Mouse (Mus musculus) forebrain, embryonic 12.5 days (tissue): ENCODE measurements at regions not wholly inside any gene's neighbourhood (a gene's known extent, or its start where the extent isn't known, plus 50 kb on each side); places are given as distances from the start of the nearest gene placed in this dataset.

ENCODE experiments used
- ATAC-seq: fragments of 200-750 bp; cut with Nextera tagmentation; 2 replicates; pipeline ENCODE4 v1.8.0; 2017; ENCODE audit warnings: moderate TSS enrichment; ENCODE audit not compliant: low FRiP score
- H3K27ac ChIP-seq: fragments of 300-500 bp; sonication (generic); 2 replicates; pipeline ENCODE4 v1.5.1; 2016; ENCODE audit warnings: mild to moderate bottlenecking
- H3K27me3 ChIP-seq: fragments of 300-500 bp; sonication (generic); 2 replicates; pipeline ENCODE4 v1.6.1; 2016; ENCODE audit warnings: mild to moderate bottlenecking
- H3K36me3 ChIP-seq: fragments of 300-500 bp; sonication (generic); replicated peaks from 2 replicates; pipeline ENCODE4 v1.6.1; 2016; ENCODE audit warnings: mild to moderate bottlenecking
- H3K4me1 ChIP-seq: fragments of 300-500 bp; sonication (generic); 2 replicates; pipeline ENCODE4 v1.6.1; 2016
- H3K4me2 ChIP-seq: fragments of 300-500 bp; sonication (generic); 2 replicates; pipeline ENCODE4 v1.6.1; 2016; ENCODE audit warnings: mild to moderate bottlenecking, moderate library complexity
- H3K4me3 ChIP-seq: fragments of 300-500 bp; sonication (generic); replicated peaks from 2 replicates; pipeline ENCODE4 v1.5.1; 2016; ENCODE audit warnings: mild to moderate bottlenecking
- H3K9ac ChIP-seq: fragments of 300-500 bp; sonication (generic); 2 replicates; pipeline ENCODE4 v1.6.1; 2016; ENCODE audit warnings: mild to moderate bottlenecking
- H3K9me3 ChIP-seq: fragments of 300-500 bp; sonication (generic); 2 replicates; pipeline ENCODE4 v1.6.1; 2016
- WGBS: fragments of 180-500 bp; shearing (Covaris S2); methylation state at CpG from one replicate; pipeline ENCODE4 v1.1.7; 2016; 5-methylcytosine and 5-hydroxymethylcytosine counted together

DNA sequence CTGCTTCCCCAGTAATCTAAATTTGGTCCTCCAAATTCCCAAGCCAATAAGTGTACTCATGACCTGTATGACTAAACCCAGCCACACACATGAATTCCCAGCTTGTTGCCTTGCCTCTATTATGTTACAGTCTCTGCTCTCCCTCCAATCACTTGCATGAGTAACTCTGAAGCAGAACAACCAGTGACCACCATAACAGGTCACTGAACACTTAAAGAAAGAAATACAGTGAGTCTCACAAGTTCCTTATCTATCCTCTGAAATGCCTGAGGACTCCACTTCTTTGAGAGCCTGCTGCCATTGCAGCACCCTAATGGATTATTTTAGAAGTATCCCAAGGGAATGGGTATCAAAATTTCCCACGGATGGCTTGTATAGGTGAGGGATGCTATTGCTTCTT lies 909.7 kb downstream of the Sorcs3 start:
- H3K36me3 ChIP-seq: no peaks in the 10 kb centered on the region
- H3K27ac ChIP-seq: no peak overlapping the region
- peak; percentile 46; the same call in 1 of the 2 replicates for ATAC-seq
- H3K27me3 ChIP-seq: no peaks in the 10 kb centered on the region
- no peaks in the 10 kb centered on the region for H3K9me3 ChIP-seq
- no peak overlapping the region for H3K4me3 ChIP-seq
- no peaks in the 10 kb centered on the region; the same call in 1 of the 2 replicates for H3K4me1 ChIP-seq
- H3K9ac ChIP-seq: no peak overlapping the region
- 20% methylated on average over 1 of the region's 1 CpGs for WGBS
- H3K4me2 ChIP-seq: no peak overlapping the region

DNA sequence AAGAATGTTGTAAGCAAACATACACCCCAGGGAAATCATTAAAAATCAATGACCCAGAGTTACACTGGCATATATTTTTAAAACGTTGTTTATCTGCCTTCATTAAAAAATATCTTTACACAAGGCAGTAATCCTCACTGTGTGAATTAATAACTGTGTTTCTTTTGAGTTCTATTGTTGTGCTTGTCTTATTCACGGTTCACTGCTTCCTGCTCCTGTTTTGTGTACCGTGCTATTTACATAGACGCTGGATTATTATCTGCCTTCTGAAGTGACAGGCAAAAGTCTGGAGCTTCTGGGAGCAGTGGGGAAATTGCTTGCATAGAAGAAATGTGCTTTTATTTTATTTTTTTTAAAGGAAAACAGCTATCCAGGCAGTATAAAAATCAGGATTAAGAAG lies 925.8 kb downstream of the Sorcs3 start:
- Histone ChIP-seq H3K4me3 (no peak overlapping the region), H3K36me3 (no peaks in the 10 kb centered on the region), H3K4me2 (no peak overlapping the region), H3K27ac (no peak overlapping the region), H3K9ac (no peak overlapping the region), H3K9me3 (no peaks in the 10 kb centered on the region), H3K4me1 (peaks cover 6% of the 10 kb centered on the region), H3K27me3 (no peaks in the 10 kb centered on the region)
- WGBS: 5% methylated on average over 4 of the region's 4 CpGs
- peak; percentile 46; the same call in 1 of the 2 replicates for ATAC-seq

DNA sequence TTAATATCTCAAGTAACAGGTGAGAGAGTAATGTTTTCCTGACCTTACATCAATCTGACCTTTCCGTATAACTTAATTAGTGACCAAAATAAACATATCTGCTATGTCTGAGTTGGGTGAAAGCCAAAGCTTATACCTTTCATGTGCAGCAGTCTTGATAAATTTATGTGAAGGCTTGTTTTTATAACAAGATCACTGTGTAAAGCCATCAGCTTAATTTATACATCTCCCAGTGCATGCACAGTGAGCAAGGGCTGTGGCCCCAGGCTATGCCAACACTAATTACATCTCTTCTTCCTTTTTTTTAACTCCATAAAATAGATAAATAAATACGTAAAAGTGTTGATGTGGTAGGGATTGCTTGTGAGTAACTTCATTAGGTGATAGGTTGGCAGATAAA lies 966.3 kb downstream of the Sorcs3 start:
- Histone ChIP-seq H3K4me1 (no peaks in the 10 kb centered on the region), H3K9me3 (no peaks in the 10 kb centered on the region), H3K4me2 (no peak overlapping the region), H3K9ac (no peak overlapping the region), H3K36me3 (no peaks in the 10 kb centered on the region), H3K4me3 (no peak overlapping the region), H3K27me3 (no peaks in the 10 kb centered on the region), H3K27ac (no peak overlapping the region)
- WGBS: 91% methylated on average over 2 of the region's 2 CpGs
- ATAC-seq: no peak

DNA sequence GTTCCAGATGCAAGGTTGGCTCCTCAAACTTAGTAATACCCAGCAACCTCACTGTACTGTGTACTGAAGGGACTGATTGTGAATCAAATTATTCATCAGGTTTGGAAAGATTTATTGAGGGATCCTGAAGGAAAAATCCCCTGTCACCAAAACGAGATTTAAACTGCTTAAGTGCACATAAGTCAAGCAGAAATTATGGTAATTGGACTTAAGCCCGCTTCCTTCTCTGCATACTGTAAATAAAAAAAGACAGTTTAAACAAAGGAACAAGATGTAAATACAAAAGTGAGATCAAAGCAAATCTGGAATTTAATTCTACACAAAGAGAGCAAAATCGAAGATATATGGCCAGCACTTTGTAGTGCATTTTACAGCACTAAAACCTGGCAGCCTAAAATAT lies 1002.1 kb downstream of the Sorcs3 start:
- H3K36me3 ChIP-seq: no peaks in the 10 kb centered on the region
- no peak overlapping the region for H3K4me3 ChIP-seq
- no peak for ATAC-seq
- no peaks in the 10 kb centered on the region for H3K4me1 ChIP-seq
- no peak overlapping the region for H3K4me2 ChIP-seq
- 64% methylated on average over 3 of the region's 3 CpGs for WGBS
- H3K9me3 ChIP-seq: no peaks in the 10 kb centered on the region
- H3K27me3 ChIP-seq: no peaks in the 10 kb centered on the region
- no peak overlapping the region for H3K9ac ChIP-seq
- H3K27ac ChIP-seq: no peak overlapping the region

DNA sequence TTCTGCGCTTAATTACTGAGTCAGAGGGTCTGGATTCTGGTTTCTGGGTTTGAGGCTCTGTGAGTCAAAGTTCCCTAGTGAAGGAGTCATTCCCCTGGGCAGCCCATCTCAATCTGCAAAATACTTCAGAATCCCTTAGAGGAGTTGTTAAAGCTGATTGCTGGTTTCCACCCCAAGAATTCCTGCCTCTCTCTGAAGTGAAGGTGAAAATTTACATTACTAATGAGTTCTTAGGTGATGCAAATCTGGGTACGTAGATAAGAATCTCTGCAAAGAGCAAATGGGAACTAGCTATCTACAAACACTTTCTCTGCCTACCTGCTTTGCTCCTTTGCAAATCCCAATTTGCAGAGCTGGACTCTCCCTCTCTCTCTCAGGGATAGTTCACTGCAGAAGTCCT lies 1036.8 kb downstream of the Sorcs3 start:
- Histone ChIP-seq H3K27ac (no peak overlapping the region), H3K4me3 (no peak overlapping the region), H3K9ac (no peak overlapping the region), H3K4me2 (no peak overlapping the region), H3K9me3 (no peaks in the 10 kb centered on the region), H3K27me3 (peaks cover 5% of the 10 kb centered on the region; the same call in 1 of the 2 replicates), H3K4me1 (peaks cover 2% of the 10 kb centered on the region; the same call in 1 of the 2 replicates), H3K36me3 (no peaks in the 10 kb centered on the region)
- ATAC-seq: no peak
- WGBS: 62% methylated on average over 2 of the region's 2 CpGs

DNA sequence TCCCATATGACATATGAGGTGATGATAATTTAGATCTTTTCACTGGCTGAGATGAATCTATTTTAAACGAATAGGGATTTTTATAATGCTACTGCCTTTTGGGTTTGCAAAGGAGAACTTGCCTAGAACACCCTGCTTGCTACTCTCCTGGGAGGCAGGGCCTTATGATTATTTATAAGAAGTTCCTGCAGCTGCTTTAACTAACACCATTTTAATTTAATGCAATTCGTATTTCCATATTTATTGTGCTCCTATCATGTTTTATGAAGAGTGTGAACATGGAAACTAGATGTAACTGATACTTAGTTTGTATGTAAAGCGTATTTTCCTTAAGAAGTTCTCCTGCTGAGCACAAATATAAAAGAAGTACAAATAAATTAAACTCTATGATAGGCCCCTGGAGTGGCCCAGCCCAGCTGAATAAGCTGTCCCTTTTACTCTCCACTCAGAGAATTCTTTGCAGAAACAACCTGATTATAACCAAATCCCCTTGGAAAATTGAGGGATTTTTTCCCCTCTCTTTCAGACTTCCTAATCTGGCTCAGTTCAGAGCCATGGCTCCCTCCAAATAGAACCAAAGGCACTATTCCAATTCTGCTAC lies 1039.4 kb downstream of the Sorcs3 start:
- no peak overlapping the region for H3K4me2 ChIP-seq
- H3K9me3 ChIP-seq: no peaks in the 10 kb centered on the region
- no peak overlapping the region for H3K9ac ChIP-seq
- WGBS: 50% methylated on average over 3 of the region's 3 CpGs
- H3K36me3 ChIP-seq: no peaks in the 10 kb centered on the region
- H3K27me3 ChIP-seq: peaks cover 8% of the 10 kb centered on the region; the same call in 1 of the 2 replicates
- H3K4me3 ChIP-seq: no peak overlapping the region
- ATAC-seq: no peak
- H3K27ac ChIP-seq: no peak overlapping the region
- peaks cover 2% of the 10 kb centered on the region; the same call in 1 of the 2 replicates for H3K4me1 ChIP-seq

DNA sequence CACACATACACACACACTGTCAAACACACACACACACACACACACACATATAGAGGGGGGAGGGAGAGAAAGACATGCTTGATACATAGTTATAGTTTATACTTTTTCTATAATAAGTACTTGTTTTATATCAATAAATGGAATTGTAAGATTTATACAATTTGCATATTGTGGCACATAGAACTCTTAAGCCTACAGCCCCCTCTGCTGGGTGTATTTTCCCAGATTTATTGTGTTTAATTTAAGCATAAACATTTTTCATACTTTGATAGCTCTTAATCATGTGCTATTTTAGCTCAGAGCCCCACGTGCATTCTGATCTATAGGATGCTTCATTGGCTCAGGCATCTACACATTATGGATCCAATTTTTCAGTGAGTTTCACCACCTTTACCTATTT lies 1058.8 kb downstream of the Sorcs3 start:
- Histone ChIP-seq H3K4me3 (no peak overlapping the region), H3K4me1 (no peaks in the 10 kb centered on the region), H3K9me3 (no peaks in the 10 kb centered on the region), H3K27me3 (no peaks in the 10 kb centered on the region), H3K36me3 (no peaks in the 10 kb centered on the region), H3K4me2 (no peak overlapping the region), H3K27ac (no peak overlapping the region), H3K9ac (no peak overlapping the region)
- no peak for ATAC-seq
- WGBS: 79% methylated on average over 1 of the region's 1 CpGs

DNA sequence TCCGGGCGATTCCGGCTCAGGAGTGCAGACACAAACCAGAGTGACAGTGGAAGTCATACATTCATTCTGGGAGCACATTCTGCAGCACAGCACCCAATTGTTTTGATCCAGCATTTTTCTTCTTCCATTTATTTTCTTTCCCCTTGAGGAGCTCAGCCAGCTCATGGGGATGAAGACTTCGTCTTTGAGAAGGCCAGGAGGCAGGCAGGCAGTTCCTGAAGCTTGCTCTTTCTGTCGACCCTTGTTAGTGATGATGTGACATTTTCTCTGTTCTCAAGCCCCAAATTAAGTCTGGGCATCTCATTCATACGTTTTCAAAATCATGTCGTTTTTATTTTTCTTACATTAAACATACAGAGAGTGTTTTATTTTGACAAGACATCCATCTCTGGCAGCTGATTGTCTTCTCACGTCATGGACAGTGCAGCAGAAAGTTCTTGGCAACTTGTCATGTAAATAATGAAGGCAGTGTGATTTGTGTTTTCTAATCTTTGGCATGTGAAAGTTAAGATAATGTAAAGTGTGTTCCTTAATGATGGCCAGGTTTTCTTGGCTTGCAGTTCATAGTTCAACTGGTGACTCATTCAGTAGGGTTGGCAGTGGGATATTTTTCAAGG lies 1062.1 kb downstream of the Sorcs3 start:
- H3K4me1 ChIP-seq: no peaks in the 10 kb centered on the region
- no peak overlapping the region for H3K4me2 ChIP-seq
- no peak overlapping the region for H3K4me3 ChIP-seq
- WGBS: 78% methylated on average over 8 of the region's 8 CpGs
- H3K9ac ChIP-seq: no peak overlapping the region
- H3K36me3 ChIP-seq: no peaks in the 10 kb centered on the region
- H3K9me3 ChIP-seq: no peaks in the 10 kb centered on the region
- ATAC-seq: no peak
- H3K27ac ChIP-seq: no peak overlapping the region
- H3K27me3 ChIP-seq: no peaks in the 10 kb centered on the region

DNA sequence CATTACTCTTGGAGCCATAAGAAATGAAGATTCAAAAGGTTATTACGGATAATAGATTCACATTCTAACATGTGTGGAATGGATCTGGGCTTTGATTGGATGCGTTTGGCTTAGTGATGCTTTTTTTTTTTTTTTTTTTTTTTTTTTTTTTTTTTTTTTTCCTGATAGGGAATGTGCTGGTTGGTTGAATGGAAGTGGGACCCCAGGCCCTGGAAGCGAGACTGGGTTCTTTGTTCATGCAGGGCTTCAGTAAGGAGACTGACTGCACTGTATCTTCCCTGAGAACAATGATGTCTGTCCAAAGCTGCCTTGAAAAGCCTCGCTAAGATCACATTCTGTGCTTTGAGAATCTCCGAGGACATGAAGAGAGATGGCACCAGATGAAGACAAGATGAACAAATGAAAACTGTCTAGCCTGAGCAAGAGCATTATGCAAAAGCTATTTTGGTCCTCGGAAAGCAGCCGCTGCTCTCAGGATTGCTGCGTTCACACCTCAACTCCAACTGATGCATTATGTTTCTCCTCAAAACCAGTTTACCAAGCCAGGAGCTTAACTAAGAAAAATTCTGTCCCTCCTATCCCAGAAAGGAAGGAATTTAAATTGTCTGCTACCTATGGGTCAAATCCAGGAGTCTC lies 1076.9 kb downstream of the Sorcs3 start:
- Histone ChIP-seq H3K27me3 (no peaks in the 10 kb centered on the region), H3K36me3 (no peaks in the 10 kb centered on the region), H3K9me3 (no peaks in the 10 kb centered on the region), H3K4me1 (no peaks in the 10 kb centered on the region), H3K9ac (no peak overlapping the region), H3K4me2 (no peak overlapping the region), H3K27ac (no peak overlapping the region), H3K4me3 (no peak overlapping the region)
- 63% methylated on average over 8 of the region's 8 CpGs for WGBS
- ATAC-seq: no peak

DNA sequence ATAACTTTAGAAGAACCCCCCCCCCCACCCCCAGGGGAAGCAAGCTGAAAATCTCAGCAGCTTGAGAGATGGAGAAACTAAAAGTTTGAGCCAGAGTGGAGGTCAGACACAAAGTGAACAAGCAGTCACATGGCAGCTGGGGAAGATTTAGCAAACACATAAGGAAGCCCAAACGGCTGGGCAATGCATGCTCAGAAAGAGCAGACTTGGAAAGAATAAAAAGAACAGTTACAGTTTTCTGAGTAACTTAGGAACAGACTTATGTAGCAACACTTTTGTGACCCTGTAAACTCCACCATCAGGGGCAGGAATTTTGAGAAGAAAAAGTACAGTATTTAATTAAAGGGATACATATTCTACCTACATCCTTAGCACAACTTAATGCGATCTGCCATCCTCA lies 1089.2 kb downstream of the Sorcs3 start:
- no peaks in the 10 kb centered on the region for H3K9me3 ChIP-seq
- H3K4me1 ChIP-seq: peaks cover 17% of the 10 kb centered on the region
- no peak for ATAC-seq
- no peaks in the 10 kb centered on the region for H3K27me3 ChIP-seq
- H3K4me2 ChIP-seq: no peak overlapping the region
- 86% methylated on average over 2 of the region's 2 CpGs for WGBS
- no peak overlapping the region for H3K27ac ChIP-seq
- H3K36me3 ChIP-seq: no peaks in the 10 kb centered on the region
- H3K4me3 ChIP-seq: no peak overlapping the region
- no peak overlapping the region for H3K9ac ChIP-seq

DNA sequence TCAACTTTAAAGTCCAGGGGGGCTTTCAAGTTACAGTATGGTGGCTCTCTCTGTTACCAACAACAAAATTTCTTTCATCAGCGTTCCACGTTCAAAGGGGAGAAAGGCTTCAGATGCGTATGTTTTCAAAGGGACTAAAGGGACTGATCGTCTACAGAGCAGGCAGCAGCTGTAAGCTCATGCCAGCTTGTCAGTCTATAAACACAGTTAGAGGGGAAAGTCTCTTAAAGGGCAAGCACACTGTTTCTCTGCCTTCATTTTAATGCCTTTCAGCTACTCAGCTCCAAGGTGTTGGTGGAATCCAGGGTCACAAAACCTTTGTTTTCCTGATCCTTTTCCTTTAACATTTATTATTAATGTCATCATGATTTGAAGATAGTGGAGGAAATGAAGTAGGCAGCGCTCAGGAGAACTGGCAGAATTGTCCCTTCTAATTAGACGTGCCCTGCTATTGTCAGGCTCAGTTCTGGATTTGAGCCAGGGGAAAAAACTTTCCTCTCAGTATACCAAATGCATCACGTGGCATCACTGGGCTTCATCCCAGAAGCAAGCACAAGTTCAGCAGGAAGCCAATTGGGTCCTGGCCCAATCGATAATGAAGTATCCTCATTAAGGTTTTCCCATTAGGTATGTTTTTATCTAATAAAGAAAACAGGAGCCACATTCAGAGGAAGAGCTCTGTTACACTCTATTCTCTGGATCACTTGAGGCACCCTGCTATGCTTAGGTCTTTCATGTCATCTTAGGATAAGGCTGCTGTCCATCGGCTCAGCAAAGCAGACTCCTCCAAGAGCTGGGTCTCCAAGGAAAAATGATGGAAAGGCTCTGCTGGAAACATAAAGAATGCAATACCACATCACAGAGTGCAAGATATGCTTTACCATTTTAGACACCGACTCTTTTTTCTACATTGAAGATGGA lies 1093.8 kb downstream of the Sorcs3 start:
- no peaks in the 10 kb centered on the region for H3K36me3 ChIP-seq
- peak; percentile 87; the same call in 1 of the 2 replicates for ATAC-seq
- H3K27ac ChIP-seq: 0 out of 2 replicates have a peak overlapping the region, but pooled peaks have one; percentile 3
- peaks cover 19% of the 10 kb centered on the region for H3K4me1 ChIP-seq
- peak overlapping the region; percentile 18; the same call in 1 of the 2 replicates for H3K4me2 ChIP-seq
- H3K9ac ChIP-seq: no peak overlapping the region
- no peak overlapping the region for H3K4me3 ChIP-seq
- no peaks in the 10 kb centered on the region for H3K9me3 ChIP-seq
- WGBS: 15% methylated on average over 10 of the region's 10 CpGs
- H3K27me3 ChIP-seq: no peaks in the 10 kb centered on the region
